Mouse (Mus musculus) naive thymus-derived CD4-positive, alpha-beta T cell, adult 2 months (primary cell): ENCODE data around the gene Cryz.
A peak's percentile ranks its signal among the peaks of the same experiment; 100 is the strongest.
"Not testable (repeated sequence)": the region's sequence is repeated elsewhere in the genome, so short reads cannot be mapped to it uniquely, and the experiment has no call there.

Source experiments
- DNase-seq: peaks from one replicate; pipeline ENCODE4 v3.0.0-alpha.2; 2011; ENCODE audit warnings: low read depth

The Cryz gene

GRCm38 (mm10) chr3:154611888-154612287, 15.4 kb downstream of the Cryz start:
- DNase-seq = no peak

GRCm38 (mm10) chr3:154614771-154615170, 18.3 kb downstream of the Cryz start:
- DNase-seq = no peak

- DNase-seq = no peak
Measured at GRCm38 (mm10) chr3:154615304-154615703, 18.8 kb downstream of the Cryz start.

DNA sequence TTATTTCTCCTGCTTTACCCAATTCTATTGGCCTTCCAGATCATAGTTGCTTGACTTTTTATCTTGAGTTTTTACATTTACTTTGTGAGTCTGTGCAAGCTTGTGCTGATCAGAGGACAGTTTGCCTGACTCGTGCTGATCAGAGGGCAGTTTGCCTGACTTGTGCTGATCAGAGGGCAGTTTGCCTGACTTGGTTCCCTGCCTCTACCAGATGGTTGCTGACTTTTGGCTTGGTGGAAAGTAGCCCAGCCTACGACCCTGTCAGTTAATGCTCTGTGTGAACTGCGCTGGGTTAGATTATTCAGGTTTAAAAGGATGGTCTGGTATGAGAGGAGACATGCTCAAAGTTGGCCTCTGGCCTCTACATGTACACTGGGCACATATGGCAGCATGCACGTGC, 19.6 kb downstream of the Cryz start:
- DNase-seq = no peak

DNA sequence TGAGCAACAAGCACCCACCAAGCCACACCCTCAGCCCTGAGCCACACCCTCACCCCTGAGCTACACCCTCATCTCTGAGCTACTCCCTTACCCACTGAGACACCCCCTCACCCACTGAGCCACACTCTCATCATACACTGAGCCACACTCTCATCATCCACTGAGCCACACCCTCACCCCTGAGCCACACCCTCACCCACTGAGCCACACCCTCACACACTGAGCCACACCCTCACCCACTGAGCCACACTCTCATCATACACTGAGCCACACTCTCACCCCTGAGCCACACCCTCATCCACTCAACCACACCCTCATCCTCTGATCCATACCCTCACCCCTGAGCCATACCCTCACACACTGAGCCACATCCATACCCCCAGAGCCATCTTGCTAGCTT, 31.8 kb downstream of the Cryz start:
- no peak for DNase-seq

- not testable (repeated sequence) for DNase-seq
Measured at GRCm38 (mm10) chr3:154631281-154631680, 34.8 kb downstream of the Cryz start.

- no peak for DNase-seq
Measured at GRCm38 (mm10) chr3:154633091-154633490, 36.6 kb downstream of the Cryz start.

DNA sequence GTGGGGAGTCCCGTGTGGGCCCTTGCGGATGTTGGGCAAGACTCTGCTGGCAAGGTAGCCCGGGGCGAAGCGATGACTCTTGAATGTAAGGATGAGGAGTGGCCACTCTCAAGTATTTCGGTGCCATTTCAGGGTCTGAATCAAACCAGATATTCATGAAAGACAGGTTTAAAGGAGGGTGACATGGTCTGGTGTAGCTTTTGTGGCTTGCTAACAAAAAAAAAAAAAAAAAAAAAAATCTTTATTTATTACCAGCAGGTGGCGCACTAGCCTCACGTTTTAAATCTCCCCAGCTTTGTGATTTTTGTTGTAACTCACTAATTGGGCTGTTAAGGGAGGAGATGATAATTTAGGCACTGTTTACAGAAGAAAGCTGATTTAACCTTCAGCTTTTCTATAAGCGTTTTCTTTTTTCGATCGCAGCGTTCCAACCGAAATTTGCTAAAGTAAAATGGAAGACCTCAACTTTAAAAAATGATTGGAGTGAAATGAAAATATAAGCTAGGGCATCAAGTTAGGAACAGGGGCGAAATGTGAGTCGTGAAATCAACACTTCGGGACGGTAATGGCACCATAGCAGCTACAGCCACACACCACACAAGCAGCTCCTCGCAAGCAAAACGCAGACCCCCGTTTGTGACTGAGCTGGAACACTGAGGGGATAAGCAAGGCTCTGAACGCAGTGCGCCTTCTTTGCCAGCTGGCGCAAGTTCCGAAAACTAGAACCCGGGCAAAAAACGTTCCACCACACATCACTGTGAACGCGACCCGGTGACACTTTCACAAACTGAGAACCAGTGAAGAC, 50.3 kb downstream of the Cryz start:
- DNase-seq = peak; percentile 38

GRCm38 (mm10) chr3:154647443-154647780, 50.9 kb downstream of the Cryz start:
- no peak for DNase-seq

- DNase-seq = no peak
Measured at GRCm38 (mm10) chr3:154649411-154650285, 53.1 kb downstream of the Cryz start.

- DNase-seq = no peak
Measured at GRCm38 (mm10) chr3:154651192-154651821, 54.8 kb downstream of the Cryz start.

GRCm38 (mm10) chr3:154652581-154653420, 56.3 kb downstream of the Cryz start:
- peak; percentile 10 for DNase-seq

- DNase-seq = no peak
Measured at GRCm38 (mm10) chr3:154653454-154653853, 56.9 kb downstream of the Cryz start.

GRCm38 (mm10) chr3:154654284-154654683, 57.8 kb downstream of the Cryz start:
- DNase-seq = no peak

- DNase-seq = no peak
Measured at GRCm38 (mm10) chr3:154654901-154655300, 58.4 kb downstream of the Cryz start.

- no peak for DNase-seq
Measured at GRCm38 (mm10) chr3:154655711-154656110, 59.2 kb downstream of the Cryz start.

DNA sequence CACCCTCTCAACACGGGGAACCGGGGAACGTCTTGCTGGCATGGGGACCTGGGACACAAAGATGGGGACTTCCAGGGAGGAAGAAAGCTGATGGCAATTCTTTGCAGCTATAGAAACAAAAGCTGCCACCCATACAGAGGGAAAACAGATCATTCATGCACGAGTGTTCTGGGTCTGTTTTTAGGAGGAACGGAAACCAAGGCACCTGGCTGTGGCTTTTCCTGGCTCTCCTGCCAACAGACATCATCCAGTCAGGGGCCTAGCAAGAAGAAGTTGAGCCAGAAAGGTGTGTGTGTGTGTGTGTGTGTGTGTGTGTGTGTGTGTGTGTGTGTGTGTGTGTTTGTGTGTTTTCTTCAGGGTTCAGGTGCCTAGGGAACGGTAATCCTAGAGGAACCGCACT, 67.0 kb downstream of the Cryz start, which contains the start of gene Erich3:
TSS of gene Erich3 (plus strand) at position 315 of the 400 bp plus-strand sequence.
- no peak for DNase-seq

DNA sequence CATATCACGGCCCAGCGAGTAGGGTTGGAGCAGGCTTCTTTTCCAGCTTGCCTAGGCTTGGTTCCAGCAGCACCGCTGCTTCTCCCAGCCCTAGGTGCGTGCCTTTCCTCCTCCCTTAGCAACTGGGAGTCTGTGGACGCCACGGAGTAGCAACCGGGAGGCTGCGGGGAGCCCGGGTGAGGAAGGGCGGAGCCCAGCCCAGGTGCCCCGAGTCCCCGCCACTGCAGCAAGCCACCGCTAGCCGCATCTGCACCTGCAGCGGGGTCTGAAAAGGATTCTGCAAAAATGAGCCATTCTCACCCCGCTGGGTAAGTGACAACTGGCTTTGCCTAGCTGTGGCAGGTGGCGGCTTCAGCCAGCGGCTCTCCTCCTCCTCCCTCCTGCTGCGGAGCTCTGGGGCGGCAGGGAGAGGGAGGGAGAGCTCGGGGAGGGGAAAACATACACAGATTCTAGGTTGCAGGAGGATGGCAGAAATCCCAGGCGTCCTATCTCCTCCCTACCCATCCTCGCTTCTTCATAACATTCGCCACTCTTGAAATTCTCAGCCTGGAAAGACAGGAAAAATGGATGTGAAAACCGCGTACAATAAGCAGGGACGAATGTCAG, 67.6 kb downstream of the Cryz start:
- no peak for DNase-seq

GRCm38 (mm10) chr3:154664636-154665035, 68.1 kb downstream of the Cryz start:
- no peak for DNase-seq

DNA sequence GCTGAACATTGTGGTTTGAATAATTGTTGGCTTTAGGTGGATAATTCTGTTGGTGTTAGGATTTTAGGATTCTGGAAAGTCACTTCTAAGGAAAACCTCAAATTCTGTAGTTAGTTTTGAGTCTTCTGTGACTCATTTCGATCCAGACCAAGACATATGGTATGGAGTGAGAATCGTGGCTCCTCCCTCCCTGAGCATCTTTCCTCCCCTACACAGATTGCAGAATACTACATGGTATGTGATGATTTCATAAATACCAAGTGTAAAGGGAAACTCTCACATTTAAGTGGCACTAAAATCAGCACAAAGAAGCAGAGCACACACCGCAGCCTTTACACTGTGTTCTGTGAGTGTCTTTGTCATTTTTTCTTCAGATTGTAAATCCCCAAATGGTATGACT, 72.0 kb downstream of the Cryz start:
- no peak for DNase-seq

GRCm38 (mm10) chr3:154670584-154670983, 74.1 kb downstream of the Cryz start:
- DNase-seq = no peak
